Mouse (Mus musculus) hindbrain, embryonic 11.5 days (tissue): ENCODE measurements around the gene Vps54. TPM values are rescaled to one million over a fixed set of nuclear protein-coding genes. Genes with fewer than 3 reads are reported as not detected.
A peak's percentile ranks its signal among the peaks of the same experiment; 100 is the strongest.
"Not testable (repeated sequence)": the region's sequence is repeated elsewhere in the genome, so short reads cannot be mapped to it uniquely, and the experiment has no call there.

Source experiments
- ATAC-seq: fragments of 200-750 bp; cut with Nextera tagmentation; 2 replicates; pipeline ENCODE4 v1.8.0; 2017; ENCODE audit warnings: mild to moderate bottlenecking, moderate TSS enrichment, moderate library complexity; ENCODE audit not compliant: low FRiP score
- DNase-seq: peaks from one replicate; pipeline ENCODE4 v3.0.0-alpha.2; 2015; ENCODE audit warnings: low spot score
- H3K27ac ChIP-seq: fragments of 300-500 bp; sonication (generic); 2 replicates; pipeline ENCODE4 v1.5.1; 2014; ENCODE audit warnings: mild to moderate bottlenecking, low read depth, low read length
- H3K27me3 ChIP-seq: fragments of 300-500 bp; sonication (generic); 2 replicates; pipeline ENCODE4 v1.6.1; 2014; ENCODE audit warnings: mild to moderate bottlenecking, low read length, moderate library complexity, mixed read lengths; ENCODE audit not compliant: control insufficient read depth, insufficient read depth
- H3K36me3 ChIP-seq: fragments of 300-500 bp; sonication (generic); 2 replicates; pipeline ENCODE4 v1.6.1; 2014; ENCODE audit warnings: mild to moderate bottlenecking, low read length, moderate library complexity, mixed read lengths; ENCODE audit not compliant: control insufficient read depth, insufficient read depth
- H3K4me1 ChIP-seq: fragments of 300-500 bp; sonication (generic); replicated peaks from 2 replicates; pipeline ENCODE4 v1.6.1; 2014; ENCODE audit warnings: low read length, mixed read lengths; ENCODE audit not compliant: control insufficient read depth, insufficient read depth
- H3K4me2 ChIP-seq: fragments of 300-500 bp; sonication (generic); replicated peaks from 2 replicates; pipeline ENCODE4 v1.6.1; 2014; ENCODE audit warnings: mild to moderate bottlenecking, low read depth, low read length
- H3K4me3 ChIP-seq: fragments of 300-500 bp; sonication (generic); 2 replicates; pipeline ENCODE4 v1.5.1; 2014; ENCODE audit warnings: low read depth, low read length
- H3K9ac ChIP-seq: fragments of 300-500 bp; sonication (generic); 2 replicates; pipeline ENCODE4 v1.6.1; 2014; ENCODE audit warnings: low read depth, low read length
- H3K9me3 ChIP-seq: fragments of 300-500 bp; sonication (generic); 2 replicates; pipeline ENCODE4 v1.6.1; 2016; ENCODE audit warnings: low read length; ENCODE audit not compliant: control insufficient read depth
- WGBS: fragments of 180-500 bp; shearing (Covaris S2); extraction: QIAGEN DNeasy Blood & Tissue Kit; methylation state at CpG from one replicate; pipeline ENCODE4 v1.1.7; 2014; 5-methylcytosine and 5-hydroxymethylcytosine counted together
- polyA plus RNA-seq: library from polyadenylated mRNA; unstranded; fragments of >200 nt; fragmentation: Nextera tagmentation; extraction: Ambion mirVana; gene quantifications from 2 replicates; pipeline ENCODE4 v1.2.1, GENCODE M21; 2014

Vps54 gene
- polyA plus RNA-seq: 14.0 and 15.1 TPM in 2 replicates

GRCm38 (mm10) chr11:21239021-21239661 lies at the start of gene Vps54:
Gene Vps54, plus strand, starts transcription at chr11:21239281.
- no peaks in the 10 kb centered on the region for H3K9me3 ChIP-seq
- H3K4me2 ChIP-seq: peak within 1 kb of the TSS; percentile 65
- H3K4me1 ChIP-seq: 0 out of 2 replicates have a peak, but pooled peaks cover 2% of the 10 kb centered on the region
- WGBS: under 1% methylated on average over 61 of the region's 84 CpGs
- peak within 1 kb of the TSS; percentile 99 for H3K9ac ChIP-seq
- H3K27me3 ChIP-seq: no peaks in the 10 kb centered on the region
- peak; percentile 71 for DNase-seq
- peak within 1 kb of the TSS; percentile 91 for H3K4me3 ChIP-seq
- peak; percentile 86 for ATAC-seq
- no peaks in the 10 kb centered on the region for H3K36me3 ChIP-seq
- H3K27ac ChIP-seq: peak within 1 kb of the TSS; percentile 97

- ATAC-seq, H3K9me3 ChIP-seq: not testable (repeated sequence)
- 92% methylated on average over 8 of the region's 8 CpGs for WGBS
Observed at GRCm38 (mm10) chr11:21191821-21192220, 47.3 kb upstream of the Vps54 start.

GRCm38 (mm10) chr11:21194851-21195250 lies 44.2 kb upstream of the Vps54 start:
- Histone ChIP-seq H3K4me1 (no peaks in the 10 kb centered on the region), H3K9me3 (no peaks in the 10 kb centered on the region), H3K4me2 (no peak overlapping the region), H3K27ac (no peak overlapping the region), H3K4me3 (no peak overlapping the region), H3K9ac (no peak overlapping the region), H3K36me3 (no peaks in the 10 kb centered on the region), H3K27me3 (no peaks in the 10 kb centered on the region)
- DNase-seq: no peak
- WGBS: 90% methylated on average over 3 of the region's 3 CpGs
- no peak for ATAC-seq

More at GRCm38 (mm10) chr11:21191821-21192220, 47.3 kb upstream of the Vps54 start:
- H3K36me3 ChIP-seq, H3K27ac ChIP-seq, H3K27me3 ChIP-seq, H3K4me1 ChIP-seq, DNase-seq, H3K4me2 ChIP-seq, H3K9ac ChIP-seq, H3K4me3 ChIP-seq: not testable (repeated sequence)

DNA sequence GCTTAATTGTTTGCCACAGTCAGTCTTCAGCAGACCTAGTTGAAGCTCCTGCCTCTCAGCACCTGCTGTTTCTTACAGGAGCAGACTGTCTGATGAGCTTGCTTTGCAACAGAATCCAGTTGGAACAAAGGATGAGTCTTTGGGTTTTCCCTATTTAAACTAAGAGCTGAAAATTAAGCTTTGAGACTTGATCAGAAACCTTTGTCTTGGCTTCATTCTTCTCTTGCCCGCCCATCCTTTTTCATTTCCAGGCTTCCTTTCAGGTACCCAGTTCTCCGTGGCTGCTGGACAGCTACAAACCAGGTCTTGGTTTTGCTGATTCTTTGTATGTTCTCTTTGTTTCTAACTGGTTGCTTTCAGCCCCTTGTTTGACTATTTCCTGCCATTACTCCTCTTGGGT lies 30.0 kb upstream of the Vps54 start:
- Histone ChIP-seq H3K4me3 (no peak overlapping the region), H3K27ac (no peak overlapping the region), H3K4me2 (no peak overlapping the region), H3K9me3 (no peaks in the 10 kb centered on the region), H3K4me1 (no peaks in the 10 kb centered on the region), H3K9ac (no peak overlapping the region), H3K27me3 (no peaks in the 10 kb centered on the region), H3K36me3 (no peaks in the 10 kb centered on the region)
- 74% methylated on average over 2 of the region's 2 CpGs for WGBS
- DNase-seq (no peak), ATAC-seq (no peak)

GRCm38 (mm10) chr11:21209701-21210100 lies 29.4 kb upstream of the Vps54 start:
- H3K9ac ChIP-seq, H3K4me3 ChIP-seq, H3K27ac ChIP-seq, H3K4me2 ChIP-seq, H3K9me3 ChIP-seq, H3K27me3 ChIP-seq, DNase-seq, H3K4me1 ChIP-seq, ATAC-seq, H3K36me3 ChIP-seq: not testable (repeated sequence)
- WGBS: 96% methylated on average over 9 of the region's 9 CpGs

GRCm38 (mm10) chr11:21217419-21217818 lies 21.7 kb upstream of the Vps54 start:
- no peaks in the 10 kb centered on the region for H3K9me3 ChIP-seq
- no peaks in the 10 kb centered on the region for H3K27me3 ChIP-seq
- DNase-seq (no peak), ATAC-seq (no peak)
- no peak overlapping the region for H3K9ac ChIP-seq
- H3K27ac ChIP-seq: no peak overlapping the region
- no peak overlapping the region for H3K4me3 ChIP-seq
- no peaks in the 10 kb centered on the region for H3K4me1 ChIP-seq
- 80% methylated on average over 3 of the region's 3 CpGs for WGBS
- H3K36me3 ChIP-seq: no peaks in the 10 kb centered on the region
- no peak overlapping the region for H3K4me2 ChIP-seq

- no peak overlapping the region for H3K4me3 ChIP-seq
- 81% methylated on average over 2 of the region's 2 CpGs for WGBS
- no peaks in the 10 kb centered on the region for H3K27me3 ChIP-seq
- no peak for DNase-seq
- H3K36me3 ChIP-seq: no peaks in the 10 kb centered on the region
- no peak for ATAC-seq
- H3K4me1 ChIP-seq: no peaks in the 10 kb centered on the region
- H3K27ac ChIP-seq: no peak overlapping the region
- H3K4me2 ChIP-seq: no peak overlapping the region
- H3K9me3 ChIP-seq: no peaks in the 10 kb centered on the region
- H3K9ac ChIP-seq: no peak overlapping the region
Observed at GRCm38 (mm10) chr11:21219281-21219680, 19.8 kb upstream of the Vps54 start.

GRCm38 (mm10) chr11:21219851-21220587 lies 19.1 kb upstream of the Vps54 start:
- Histone ChIP-seq H3K27me3 (no peaks in the 10 kb centered on the region), H3K4me1 (no peaks in the 10 kb centered on the region), H3K27ac (no peak overlapping the region), H3K9ac (no peak overlapping the region), H3K36me3 (no peaks in the 10 kb centered on the region), H3K9me3 (no peaks in the 10 kb centered on the region), H3K4me3 (no peak overlapping the region), H3K4me2 (no peak overlapping the region)
- 92% methylated on average over 8 of the region's 8 CpGs for WGBS
- ATAC-seq (no peak), DNase-seq (no peak)

DNA sequence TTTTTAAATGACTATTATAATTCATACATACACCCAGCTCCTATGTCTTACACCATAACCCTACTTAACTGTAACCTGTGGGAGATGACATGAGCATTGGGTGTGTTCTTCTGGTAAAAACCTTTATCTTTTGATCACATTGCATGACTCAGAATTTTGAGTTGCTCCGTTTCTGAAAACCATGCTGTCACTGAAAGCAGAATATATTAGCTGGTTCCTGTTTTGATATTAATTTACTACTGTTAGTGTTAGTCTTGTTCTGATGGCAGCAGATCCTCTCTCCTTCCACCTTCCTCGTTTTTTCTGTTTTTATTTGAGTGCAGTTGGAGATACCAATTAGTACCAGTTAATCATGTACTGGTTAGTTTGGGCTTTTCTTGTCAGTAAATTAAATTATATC lies 18.3 kb upstream of the Vps54 start:
- no peak overlapping the region for H3K27ac ChIP-seq
- no peak for DNase-seq
- ATAC-seq: no peak
- 79% methylated on average over 2 of the region's 2 CpGs for WGBS
- H3K4me1 ChIP-seq: no peaks in the 10 kb centered on the region
- no peak overlapping the region for H3K9ac ChIP-seq
- no peak overlapping the region for H3K4me2 ChIP-seq
- no peaks in the 10 kb centered on the region for H3K36me3 ChIP-seq
- no peaks in the 10 kb centered on the region for H3K9me3 ChIP-seq
- no peak overlapping the region for H3K4me3 ChIP-seq
- H3K27me3 ChIP-seq: no peaks in the 10 kb centered on the region
